Mouse (Mus musculus): ENCODE measurements around the gene Dag1.

- TF ChIP-seq POLR2A (IDR thresholded peaks at IDR 0.05; ENCODE audit: control insufficient read depth, low read depth, low read length) (no peak), CTCF (IDR thresholded peaks at IDR 0.05; ENCODE audit: control insufficient read depth, insufficient read depth, insufficient replicate concordance, low read depth, low read length) (no peak)
Observed at GRCm38 (mm10) chr9:108221566-108221965, 42.2 kb downstream of the Dag1 start.

Data from testis, adult 2 months (tissue).